Mouse (Mus musculus): Measurements from ENCODE around the gene Rnf212.
"Not testable (repeated sequence)": the region's sequence is repeated elsewhere in the genome, so short reads cannot be mapped to it uniquely, and the experiment has no call there.

Gene Rnf212

DNA sequence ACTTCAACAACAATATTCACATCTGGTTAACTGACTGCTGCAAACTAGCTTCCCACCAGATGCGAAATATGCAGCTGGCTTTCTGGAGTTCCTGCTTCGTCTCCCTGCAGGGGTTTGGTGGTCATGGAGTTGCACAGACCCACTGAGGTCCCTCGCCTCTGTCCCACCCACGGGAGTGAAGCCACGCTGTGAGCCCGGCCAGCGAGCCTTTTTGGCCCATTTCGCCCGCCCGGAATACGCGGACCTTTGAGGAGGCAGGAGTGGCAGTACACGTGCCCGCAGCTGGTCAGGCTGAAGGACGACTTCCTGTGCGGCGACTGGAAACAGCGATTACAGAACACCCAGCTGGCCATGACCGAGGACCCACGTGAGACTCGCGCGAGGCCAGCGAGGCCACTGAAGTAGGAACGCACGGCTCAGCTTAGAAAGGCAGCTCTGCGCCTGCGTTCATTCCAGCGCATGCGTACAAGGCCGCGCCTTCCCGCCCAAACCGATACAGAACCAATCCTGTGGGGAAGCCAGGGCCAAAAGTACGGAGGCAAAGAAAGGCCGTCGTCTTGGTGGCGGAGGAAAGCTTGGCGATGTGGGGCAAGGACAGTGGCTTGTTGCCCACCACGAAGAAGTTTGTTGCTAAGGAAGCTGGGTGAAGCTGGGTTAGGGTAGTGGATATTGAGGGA is at the start of gene Rnf212:
Gene Rnf212 (minus strand): TSS at position 353 of the 677 bp plus-strand sequence.
- DNase-seq = no peak

- no peak for DNase-seq
Observed at GRCm38 (mm10) chr5:108823276-108823675, 48.5 kb upstream of the Rnf212 start.

DNA sequence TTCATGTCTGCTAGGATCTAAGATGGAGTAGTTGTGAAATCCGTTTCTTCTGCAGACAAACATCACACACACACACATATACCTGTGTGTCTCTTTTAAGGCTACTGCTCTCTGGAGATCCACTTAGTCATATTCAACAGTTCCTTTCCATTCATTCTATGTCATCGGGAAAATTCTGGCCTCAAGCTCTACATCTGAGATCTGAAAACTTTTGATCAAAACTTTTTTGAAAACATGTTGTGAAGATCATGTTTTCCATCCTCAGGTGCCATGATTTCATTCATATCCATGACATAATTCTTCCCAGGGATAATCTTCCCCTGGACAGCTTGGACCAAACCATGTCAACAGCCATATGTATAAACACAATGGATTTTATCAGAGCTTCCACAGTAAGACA is 34.0 kb upstream of the Rnf212 start, which contains the start of gene Vmn2r8:
Gene Vmn2r8 (minus strand): TSS at position 101 of the 400 bp plus-strand sequence.
- not testable (repeated sequence) for DNase-seq

DNA sequence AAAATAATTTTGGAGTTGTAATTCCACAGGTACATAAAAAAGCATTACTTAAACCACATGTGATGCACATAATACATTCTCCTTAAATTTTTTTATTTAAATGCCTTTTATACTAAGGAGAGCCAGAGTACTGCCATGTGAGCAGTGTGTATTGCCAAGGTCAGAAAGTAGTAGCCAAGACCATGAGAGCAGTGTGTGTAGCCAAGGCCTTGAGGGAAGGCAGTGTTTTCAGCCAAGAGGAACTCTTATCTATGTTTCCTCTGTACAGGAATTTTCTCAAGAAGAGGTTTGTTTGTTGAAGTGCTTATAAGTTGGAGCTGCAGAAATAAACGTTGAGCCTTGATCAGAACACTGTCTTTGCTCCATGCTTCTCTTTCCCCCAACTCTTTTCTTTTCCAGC is 28.9 kb upstream of the Rnf212 start:
- no peak for DNase-seq

GRCm38 (mm10) chr5:108795263-108795662 is 20.5 kb upstream of the Rnf212 start, which contains the start of gene Tmed11:
Gene Tmed11, minus strand, starts transcription at chr5:108795363.
- DNase-seq = not testable (repeated sequence)

GRCm38 (mm10) chr5:108790385-108790784 is 15.6 kb upstream of the Rnf212 start:
- peak; percentile 35 for DNase-seq

DNA sequence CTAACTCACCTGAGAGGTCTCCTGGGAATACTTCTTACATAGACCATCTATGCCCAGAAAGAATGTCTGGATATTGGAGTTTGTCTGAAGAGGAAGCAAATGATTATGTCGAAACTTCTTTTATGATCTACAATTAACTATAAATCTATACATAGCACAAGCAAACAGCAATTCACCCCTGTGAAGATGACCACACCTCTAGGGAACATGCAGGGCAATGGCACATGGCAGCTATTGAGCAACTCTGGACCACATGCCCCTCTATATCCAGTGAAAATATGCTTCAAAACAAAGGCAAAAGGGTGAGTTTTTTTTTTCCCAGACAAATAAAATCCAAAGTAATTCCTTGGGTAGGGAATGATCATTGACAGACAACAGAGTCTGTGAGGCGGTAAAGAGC is 14.8 kb downstream of the Rnf212 start:
- DNase-seq = no peak

GRCm38 (mm10) chr5:108758396-108758795 is 16.4 kb downstream of the Rnf212 start:
- peak; percentile 31 for DNase-seq

DNA sequence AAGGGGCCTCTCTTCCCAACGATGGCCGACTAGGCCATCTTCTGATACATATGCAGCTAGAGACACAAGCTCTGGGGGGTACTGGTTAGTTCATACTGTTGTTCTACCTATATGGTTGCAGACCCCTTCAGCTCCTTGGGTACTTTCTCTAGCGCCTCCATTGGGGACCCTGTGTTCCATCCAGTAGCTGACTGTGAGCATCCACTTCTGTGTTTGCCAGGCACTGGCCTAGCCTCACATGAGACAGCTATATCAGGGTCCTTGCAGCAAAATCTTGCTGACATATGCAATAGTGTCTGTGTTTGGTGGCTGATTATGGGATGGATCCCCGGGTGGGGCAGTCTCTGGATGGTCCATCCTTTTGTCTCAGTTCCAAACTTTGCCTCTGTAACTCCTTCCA is 23.5 kb downstream of the Rnf212 start:
- not testable (repeated sequence) for DNase-seq

GRCm38 (mm10) chr5:108750328-108751210 is 24.2 kb downstream of the Rnf212 start:
- no peak for DNase-seq

DNA sequence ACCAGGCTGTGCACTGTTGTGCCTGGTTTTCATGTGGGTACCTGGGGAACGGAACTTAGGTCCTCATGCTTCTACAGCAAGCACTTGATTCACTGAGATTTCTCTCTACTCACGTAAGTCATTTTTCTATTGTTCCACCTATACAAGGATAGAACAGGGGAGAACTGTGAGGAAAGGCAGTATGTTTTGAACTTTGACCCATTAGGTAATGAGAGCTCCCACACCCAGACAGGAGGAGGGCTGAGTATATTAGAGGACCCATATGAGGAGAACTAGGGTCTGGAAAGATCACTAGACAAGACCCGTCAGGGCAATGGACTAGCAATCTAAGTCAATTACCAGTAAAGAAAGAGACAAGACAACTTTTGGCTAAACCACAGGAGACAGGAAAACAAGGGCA is 30.2 kb downstream of the Rnf212 start:
- DNase-seq = no peak

GRCm38 (mm10) chr5:108743856-108744255 is 30.9 kb downstream of the Rnf212 start:
- DNase-seq = peak; percentile 2

GRCm38 (mm10) chr5:108742596-108742995 is 32.2 kb downstream of the Rnf212 start:
- DNase-seq = no peak

DNA sequence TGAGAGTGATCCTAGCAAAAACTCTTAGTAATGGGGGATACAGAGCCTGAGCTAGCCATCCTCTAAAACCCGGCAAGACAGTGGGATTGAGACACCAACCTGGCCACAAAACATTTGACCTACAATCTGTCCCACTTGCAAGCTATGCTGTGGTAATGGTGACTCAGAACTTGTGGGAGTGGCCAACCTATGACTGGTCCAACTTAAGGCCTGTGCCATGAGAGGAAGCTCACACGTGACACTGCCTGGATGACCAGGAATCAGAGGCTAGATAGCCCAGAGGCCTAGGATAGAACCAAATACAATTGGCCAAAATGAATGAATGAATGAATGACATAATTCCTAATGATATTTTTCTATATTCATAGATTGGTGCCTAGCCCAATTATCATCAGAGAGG is 32.9 kb downstream of the Rnf212 start:
- DNase-seq = no peak

DNA sequence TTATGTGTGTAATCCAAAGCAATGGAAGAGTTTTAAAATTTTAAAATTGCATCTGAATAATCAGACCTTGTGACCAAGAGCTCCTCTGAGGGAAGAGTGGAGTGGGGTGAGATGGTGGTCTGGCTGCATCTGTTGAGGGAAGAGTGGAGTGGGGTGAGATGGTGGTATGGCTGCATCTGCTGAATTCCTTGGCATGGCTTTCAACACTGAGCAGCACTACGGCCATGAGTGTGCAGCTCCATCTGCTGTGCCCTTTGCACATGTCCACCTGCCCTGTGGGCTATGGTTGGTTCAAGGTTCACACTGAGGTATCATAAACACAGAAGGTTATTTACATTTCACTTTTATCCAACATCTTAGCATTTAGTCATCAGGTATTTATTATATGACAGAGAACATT is 47.4 kb downstream of the Rnf212 start:
- no peak for DNase-seq

- peak; percentile 76 for DNase-seq
Observed at GRCm38 (mm10) chr5:108726557-108727248, 48.1 kb downstream of the Rnf212 start.

GRCm38 (mm10) chr5:108724006-108724405 is 50.8 kb downstream of the Rnf212 start:
- no peak for DNase-seq

DNA sequence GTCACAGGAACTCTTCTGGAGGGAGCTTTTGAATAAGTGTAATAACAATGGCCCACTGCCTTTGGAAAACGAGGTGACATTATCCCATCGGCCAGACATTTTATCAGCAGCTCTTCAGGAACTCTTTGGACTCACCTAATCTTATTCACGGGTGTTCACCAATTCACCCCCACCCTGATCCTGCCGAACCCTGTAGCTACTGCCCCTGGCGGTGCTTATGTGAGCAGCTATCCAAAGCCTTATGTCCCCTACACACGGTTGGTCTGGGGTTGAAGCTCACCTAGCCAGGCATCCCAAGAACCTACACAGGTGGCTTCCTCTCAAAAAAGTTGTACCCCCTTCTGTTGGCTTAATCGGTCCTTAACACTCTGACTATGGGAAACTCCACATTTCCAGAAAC is 55.0 kb downstream of the Rnf212 start:
- DNase-seq = no peak

- DNase-seq = no peak
Observed at GRCm38 (mm10) chr5:108718051-108718450, 56.7 kb downstream of the Rnf212 start.

DNA sequence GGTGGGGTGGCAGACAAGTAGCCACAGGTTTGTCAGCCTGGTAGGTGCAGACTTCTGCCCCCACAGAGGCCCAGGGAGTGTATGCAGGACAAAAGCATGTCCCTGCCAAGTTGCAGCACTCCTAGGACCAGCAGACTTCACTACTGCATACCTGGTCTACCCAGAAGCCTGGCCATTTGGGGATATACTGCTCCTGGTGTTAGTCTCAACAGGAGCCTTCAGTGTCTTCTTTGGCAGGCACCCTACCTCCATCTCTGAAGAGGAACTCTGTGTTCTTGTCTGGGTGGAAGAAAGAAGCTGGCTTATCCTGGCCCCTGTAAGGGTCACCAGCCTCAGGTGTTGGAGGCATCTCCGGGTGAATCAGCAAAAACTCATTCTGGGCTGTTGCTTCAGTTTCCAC is 58.8 kb downstream of the Rnf212 start:
- DNase-seq = no peak

DNA sequence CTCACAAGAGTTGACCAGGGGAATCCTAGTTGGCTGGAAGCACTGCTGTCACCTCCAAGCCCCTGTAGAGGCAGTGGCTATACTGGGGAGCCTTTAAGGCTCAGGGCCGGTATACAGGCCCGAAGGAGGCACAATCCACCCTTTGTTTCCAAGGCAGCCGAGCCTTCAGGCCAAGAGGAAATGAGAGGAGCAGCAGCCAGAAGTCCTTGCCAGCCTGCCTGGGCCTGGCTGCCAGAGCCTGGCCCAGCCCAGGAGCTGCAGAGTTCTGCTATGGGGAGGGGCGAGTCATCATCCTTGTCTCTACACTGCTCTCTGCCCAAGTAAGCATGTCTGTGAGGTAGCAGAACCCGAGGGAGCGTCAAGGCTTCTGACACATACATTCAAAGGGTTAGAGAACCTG is 60.6 kb downstream of the Rnf212 start:
- DNase-seq = no peak

DNA sequence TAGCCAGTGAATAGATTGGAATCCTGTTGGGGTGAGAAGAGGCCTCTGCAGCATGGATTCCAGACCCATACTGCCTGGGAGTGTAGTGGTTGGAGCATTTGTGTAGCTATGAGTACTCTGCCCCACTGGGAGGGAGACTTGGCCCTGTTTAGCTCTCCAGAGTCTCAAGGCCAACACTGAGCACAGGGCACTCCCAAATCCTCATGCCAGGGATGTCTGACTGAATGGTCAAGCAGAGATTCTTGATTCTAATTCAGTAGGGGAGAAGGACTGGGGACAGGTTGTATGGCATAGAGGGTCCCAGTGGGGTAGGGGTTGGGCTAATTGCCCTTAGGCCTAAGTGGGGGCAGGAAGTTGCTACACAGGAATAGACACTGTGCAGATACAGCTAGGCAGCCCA is 61.1 kb downstream of the Rnf212 start:
- no peak for DNase-seq

- no peak for DNase-seq
Observed at GRCm38 (mm10) chr5:108713096-108713495, 61.7 kb downstream of the Rnf212 start.

Data from retina, postnatal 1 day (tissue).